Mouse (Mus musculus) heart, postnatal 36 days (tissue): ENCODE data around the gene Ccdc102a. TPM values are rescaled to one million over a fixed set of nuclear protein-coding genes. Genes with fewer than 3 reads are reported as not detected.
A peak's percentile ranks its signal among the peaks of the same experiment; 100 is the strongest.

Experiments
- DNase-seq, 2 experiments: peaks; one replicate each; pipeline ENCODE4 v3.0.0; 2021 to 2022
- intact Hi-C: fragments of 180-260 bp; cut with DNase I; formaldehyde crosslinking; loops from one replicate; pipeline ENCODE4 v1.15.1; 2025
- total RNA-seq, 2 experiments: library from RNA; stranded (reverse); gene quantifications; 2 replicates each; pipeline ENCODE4 v1.2.3; 2021

Ccdc102a gene
- total RNA-seq, 2 experiments from 2014 or later = 6.8 to 6.9 TPM

GRCm38 (mm10) chr8:94876197-94876730 lies 41.6 kb downstream of the Ccdc102a start, which contains the start of gene Dok4:
Gene Dok4, minus strand, starts transcription at chr8:94876330.
- intact Hi-C loops = no loop called here

GRCm38 (mm10) chr8:94875871-94876150 lies 42.1 kb downstream of the Ccdc102a start:
- intact Hi-C loops = loop anchor here (1.0 kb wide), 1 partner anchor 29 kb away; no protein-coding TSS in a partner anchor

More at GRCm38 (mm10) chr8:94876197-94876730, 41.6 kb downstream of the Ccdc102a start, which contains the start of gene Dok4:
- peak; percentile 92 to 95 for DNase-seq

GRCm38 (mm10) chr8:94875096-94875870 lies 42.6 kb downstream of the Ccdc102a start:
- DNase-seq = peak; percentile 20 to 38
- intact Hi-C loops = loop anchor here (1.0 kb wide), 1 partner anchor 30 kb away; no protein-coding TSS in a partner anchor

More at GRCm38 (mm10) chr8:94875871-94876150, 42.1 kb downstream of the Ccdc102a start:
- no peak for DNase-seq

GRCm38 (mm10) chr8:94874358-94874757 lies 43.5 kb downstream of the Ccdc102a start:
- intact Hi-C loops = loop anchor here (1.0 to 5.0 kb wide), 2 partner anchors 34 to 128 kb away; no protein-coding TSS in a partner anchor

GRCm38 (mm10) chr8:94872576-94872975 lies 45.3 kb downstream of the Ccdc102a start:
- DNase-seq = no peak
- intact Hi-C loops = loop anchor here (1.0 to 5.0 kb wide), 2 partner anchors 13 to 130 kb away; no protein-coding TSS in a partner anchor

More at GRCm38 (mm10) chr8:94874358-94874757, 43.5 kb downstream of the Ccdc102a start:
- peak; percentile 80 to 81 for DNase-seq

- DNase-seq = no peak
- intact Hi-C loops = loop anchor here (1.0 to 5.0 kb wide), 2 partner anchors 13 to 130 kb away; no protein-coding TSS in a partner anchor
These were observed 45.7 kb downstream of the Ccdc102a start for GRCm38 (mm10) chr8:94872156-94872555.

- intact Hi-C loops = loop anchor here (5.0 kb wide), 1 partner anchor 131 kb away; no protein-coding TSS in a partner anchor
- peak; percentile 60 to 69 for DNase-seq
These were observed 46.6 kb downstream of the Ccdc102a start for GRCm38 (mm10) chr8:94871108-94871894.

GRCm38 (mm10) chr8:94870474-94871107 lies 47.3 kb downstream of the Ccdc102a start:
- intact Hi-C loops = loop anchor here (5.0 kb wide), 1 partner anchor 132 kb away; no protein-coding TSS in a partner anchor
- peak; percentile 26 to 39 for DNase-seq

- intact Hi-C loops = loop anchor here (5.0 kb wide), 1 partner anchor 132 kb away; no protein-coding TSS in a partner anchor
These were observed 47.9 kb downstream of the Ccdc102a start for GRCm38 (mm10) chr8:94870003-94870402.

GRCm38 (mm10) chr8:94869146-94869545 lies 48.8 kb downstream of the Ccdc102a start:
- intact Hi-C loops = no loop called here
- no peak for DNase-seq

More at GRCm38 (mm10) chr8:94870003-94870402, 47.9 kb downstream of the Ccdc102a start:
- no peak for DNase-seq

- intact Hi-C loops = no loop called here
- no peak for DNase-seq
These were observed 51.0 kb downstream of the Ccdc102a start for GRCm38 (mm10) chr8:94866921-94867320.

- intact Hi-C loops = no loop called here
- no peak for DNase-seq
These were observed 52.6 kb downstream of the Ccdc102a start for GRCm38 (mm10) chr8:94865292-94865691.

- no peak for DNase-seq
- intact Hi-C loops = no loop called here
These were observed 53.8 kb downstream of the Ccdc102a start for GRCm38 (mm10) chr8:94863897-94864673.

- intact Hi-C loops = no loop called here
- DNase-seq = no peak
These were observed 55.2 kb downstream of the Ccdc102a start for GRCm38 (mm10) chr8:94862487-94863220.

GRCm38 (mm10) chr8:94861352-94861910 lies 56.5 kb downstream of the Ccdc102a start:
- intact Hi-C loops = no loop called here
- DNase-seq = peak; percentile 71 to 74

GRCm38 (mm10) chr8:94857346-94858173 lies 60.3 kb downstream of the Ccdc102a start, which contains the start of gene Polr2c:
Gene Polr2c, plus strand, starts transcription at chr8:94857450.
- DNase-seq = peak; percentile 93 to 96
- intact Hi-C loops = no loop called here

- DNase-seq = no peak
- intact Hi-C loops = no loop called here
These were observed 60.9 kb downstream of the Ccdc102a start for GRCm38 (mm10) chr8:94857011-94857345.
